Mouse (Mus musculus) embryonic facial prominence, embryonic 15.5 days (tissue): ENCODE data around the gene Arl6ip4. TPM values are rescaled to one million over a fixed set of nuclear protein-coding genes. Genes with fewer than 3 reads are reported as not detected.

Experiments
- ATAC-seq: fragments of 200-750 bp; cut with Nextera tagmentation; 2 replicates; pipeline ENCODE4 v1.8.0; 2017; ENCODE audit warnings: low read depth, moderate TSS enrichment; ENCODE audit not compliant: insufficient number of reproducible peaks, low FRiP score, low TSS enrichment
- H3K27ac ChIP-seq: fragments of 300-500 bp; sonication (generic); replicated peaks from 2 replicates; pipeline ENCODE4 v1.5.1; 2015; ENCODE audit warnings: mild to moderate bottlenecking, inconsistent platforms
- H3K27me3 ChIP-seq: fragments of 300-500 bp; sonication (generic); 2 replicates; pipeline ENCODE4 v1.6.1; 2015; ENCODE audit warnings: inconsistent platforms
- H3K36me3 ChIP-seq: fragments of 300-500 bp; sonication (generic); 2 replicates; pipeline ENCODE4 v1.6.1; 2015; ENCODE audit warnings: mild to moderate bottlenecking, inconsistent platforms
- H3K4me1 ChIP-seq: fragments of 300-500 bp; sonication (generic); 2 replicates; pipeline ENCODE4 v1.6.1; 2015; ENCODE audit warnings: inconsistent platforms
- H3K4me2 ChIP-seq: fragments of 300-500 bp; sonication (generic); replicated peaks from 2 replicates; pipeline ENCODE4 v1.6.1; 2015; ENCODE audit warnings: mild to moderate bottlenecking, inconsistent platforms
- H3K4me3 ChIP-seq: fragments of 300-500 bp; sonication (generic); replicated peaks from 2 replicates; pipeline ENCODE4 v1.5.1; 2015; ENCODE audit warnings: mild to moderate bottlenecking, inconsistent platforms
- H3K9ac ChIP-seq: fragments of 300-500 bp; sonication (generic); 2 replicates; pipeline ENCODE4 v1.6.1; 2015; ENCODE audit warnings: inconsistent platforms
- H3K9me3 ChIP-seq: fragments of 300-500 bp; sonication (generic); replicated peaks from 2 replicates; pipeline ENCODE4 v1.6.1; 2016; ENCODE audit warnings: inconsistent platforms
- WGBS: fragments of 180-500 bp; shearing (Covaris S2); methylation state at CpG from one replicate; pipeline ENCODE4 v1.1.7; 2015; 5-methylcytosine and 5-hydroxymethylcytosine counted together
- polyA plus RNA-seq: library from polyadenylated mRNA; unstranded; fragments of >200 nt; fragmentation: Nextera tagmentation; extraction: Ambion mirVana; gene quantifications from 2 replicates; pipeline ENCODE4 v1.2.1, GENCODE M21; 2015

Gene Arl6ip4
- polyA plus RNA-seq, 1 experiment from 2014 or later, result 96.2 TPM

DNA sequence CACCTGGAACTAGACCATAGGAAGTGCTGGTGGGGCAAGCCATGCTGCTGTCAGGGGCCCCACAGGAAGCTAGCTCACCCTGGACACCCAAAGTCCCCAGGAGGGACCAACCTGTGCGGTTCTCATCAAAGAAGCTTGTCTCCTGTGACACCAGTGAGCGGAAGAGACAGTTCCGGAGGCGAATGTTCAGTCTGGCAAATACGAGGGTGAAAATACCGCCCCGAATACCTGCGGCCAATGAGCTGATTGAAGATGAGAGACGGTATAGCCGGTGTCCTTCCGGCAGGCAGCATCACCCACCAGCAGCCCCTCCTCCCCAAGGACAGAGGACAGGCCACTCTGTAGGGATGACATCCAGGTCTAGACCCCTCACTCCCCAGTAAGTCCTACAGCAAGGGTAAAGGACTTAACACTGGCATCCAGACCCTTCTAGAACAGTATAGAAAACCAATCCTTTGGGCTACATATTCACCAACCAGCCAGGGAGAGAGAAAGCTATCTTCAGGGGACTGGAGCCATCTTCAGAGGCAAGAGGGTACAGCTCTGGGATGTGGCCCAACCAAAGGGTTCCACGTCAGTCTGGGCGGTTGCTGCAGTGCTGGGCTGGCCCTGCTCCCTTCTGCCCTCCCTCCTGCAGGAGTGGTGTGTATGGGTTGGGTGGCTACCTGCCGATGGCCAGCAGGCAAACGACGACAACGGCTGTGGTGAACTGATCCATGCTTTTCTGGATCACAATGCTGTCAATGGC, 32.8 kb upstream of the Arl6ip4 start:
- no peak for ATAC-seq

DNA sequence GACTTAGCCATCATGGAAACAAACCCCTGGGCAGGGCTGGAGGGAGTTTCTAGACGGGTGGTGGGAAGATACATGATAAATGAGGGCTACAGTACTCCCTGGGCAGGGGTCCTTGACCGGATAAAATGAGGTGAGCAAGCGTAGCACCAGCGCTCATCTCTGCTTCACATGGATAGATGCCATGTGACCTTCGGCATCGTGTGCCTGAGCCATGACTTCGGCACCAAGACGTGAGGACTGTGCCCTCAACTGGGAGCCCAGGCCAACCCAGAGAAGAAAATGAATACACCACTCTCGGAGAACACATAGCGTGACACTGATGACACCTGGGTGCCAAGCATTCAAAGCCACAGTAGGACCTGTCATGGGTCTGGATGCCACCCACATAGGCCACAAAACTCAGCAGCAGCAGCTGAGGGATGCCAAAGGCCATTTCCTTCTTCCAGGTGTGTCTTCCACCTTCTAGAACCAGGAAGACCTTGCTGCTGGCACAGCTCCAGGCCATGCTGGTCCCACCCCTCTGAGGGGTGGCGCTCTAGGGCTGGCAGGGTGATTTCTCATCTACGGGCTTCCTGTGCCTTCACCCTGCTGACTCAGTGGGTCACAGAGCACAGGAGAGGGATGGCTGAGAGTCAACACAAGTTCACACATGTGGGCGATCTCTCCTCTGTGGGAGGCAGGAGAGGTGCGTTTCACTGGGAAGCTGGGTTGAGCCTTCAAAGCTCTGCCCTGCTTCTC, 31.9 kb upstream of the Arl6ip4 start:
- Histone ChIP-seq H3K4me1 (peaks cover 12% of the 10 kb centered on the region), H3K4me3 (no peak overlapping the region), H3K27ac (no peak overlapping the region), H3K9ac (no peak overlapping the region), H3K27me3 (no peaks in the 10 kb centered on the region), H3K4me2 (no peak overlapping the region), H3K9me3 (no peaks in the 10 kb centered on the region), H3K36me3 (no peaks in the 10 kb centered on the region)
- WGBS, result 79% methylated on average over 14 of the region's 14 CpGs
- ATAC-seq, result no peak

More for the DNA sequence above, 32.8 kb upstream of the Arl6ip4 start:
- no peaks in the 10 kb centered on the region for H3K27me3 ChIP-seq
- no peak overlapping the region for H3K9ac ChIP-seq
- 87% methylated on average over 17 of the region's 17 CpGs for WGBS
- no peak overlapping the region for H3K4me3 ChIP-seq
- no peak overlapping the region for H3K4me2 ChIP-seq
- H3K36me3 ChIP-seq, result no peaks in the 10 kb centered on the region
- H3K4me1 ChIP-seq, result peaks cover 17% of the 10 kb centered on the region
- no peaks in the 10 kb centered on the region for H3K9me3 ChIP-seq
- no peak overlapping the region for H3K27ac ChIP-seq

DNA sequence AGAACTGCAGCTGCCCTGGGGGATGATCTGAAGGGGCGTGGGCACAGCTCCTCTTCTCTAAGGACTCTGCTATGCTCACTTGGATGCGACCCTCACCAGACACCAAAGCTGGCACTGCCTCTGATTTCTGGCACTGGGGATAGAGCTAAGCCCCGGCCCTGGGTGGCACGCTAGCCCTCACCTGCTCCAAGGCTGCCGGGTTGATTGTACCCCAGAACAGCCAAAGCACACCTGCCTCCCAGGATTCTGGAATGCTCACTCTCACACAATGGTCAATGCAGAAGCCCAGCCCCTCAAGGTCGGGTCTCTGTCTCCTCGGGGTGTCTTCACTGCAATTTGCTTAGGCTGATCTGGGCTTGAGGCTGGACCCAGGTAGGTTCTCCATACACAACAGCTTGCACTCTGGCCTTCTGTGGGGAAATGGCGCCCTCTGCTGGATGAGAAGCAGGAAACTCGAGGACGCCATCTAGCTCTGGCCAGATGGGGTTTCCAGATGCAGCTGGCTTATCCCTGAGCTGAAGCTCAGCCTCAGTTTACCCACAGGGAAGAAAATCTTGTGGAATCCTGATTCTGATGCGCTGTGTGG, 31.2 kb upstream of the Arl6ip4 start:
- no peak for ATAC-seq
- Histone ChIP-seq H3K4me1 (0 out of 2 replicates have a peak, but pooled peaks cover 7% of the 10 kb centered on the region), H3K4me2 (no peak overlapping the region), H3K36me3 (no peaks in the 10 kb centered on the region), H3K27ac (no peak overlapping the region), H3K9ac (no peak overlapping the region), H3K4me3 (no peak overlapping the region), H3K9me3 (no peaks in the 10 kb centered on the region), H3K27me3 (no peaks in the 10 kb centered on the region)
- 35% methylated on average over 11 of the region's 11 CpGs for WGBS

DNA sequence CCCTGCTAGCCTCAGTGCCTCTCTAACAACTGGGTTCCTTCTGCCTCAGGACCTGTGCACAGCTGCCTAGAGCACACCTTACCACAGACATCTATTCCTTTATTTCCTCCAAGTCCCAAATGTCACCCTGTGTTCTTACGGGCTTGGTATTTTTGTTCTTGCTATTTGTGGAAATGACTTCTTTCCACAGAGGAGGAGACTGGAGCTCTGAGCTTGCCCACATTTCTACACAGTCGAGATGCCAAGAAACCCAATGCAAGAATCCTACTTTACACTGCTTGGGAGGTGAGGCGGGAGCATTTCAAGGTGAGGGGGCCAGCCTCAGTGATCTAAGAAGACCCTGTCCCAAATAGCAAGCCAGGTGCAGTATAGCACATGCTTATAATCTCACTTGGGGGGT, 30.4 kb upstream of the Arl6ip4 start:
- Histone ChIP-seq H3K9me3 (no peaks in the 10 kb centered on the region), H3K4me3 (no peak overlapping the region), H3K36me3 (no peaks in the 10 kb centered on the region), H3K4me2 (no peak overlapping the region), H3K27me3 (no peaks in the 10 kb centered on the region), H3K4me1 (0 out of 2 replicates have a peak, but pooled peaks cover 7% of the 10 kb centered on the region), H3K27ac (no peak overlapping the region), H3K9ac (no peak overlapping the region)
- ATAC-seq, result no peak
- WGBS, result 67% methylated on average over 3 of the region's 3 CpGs

DNA sequence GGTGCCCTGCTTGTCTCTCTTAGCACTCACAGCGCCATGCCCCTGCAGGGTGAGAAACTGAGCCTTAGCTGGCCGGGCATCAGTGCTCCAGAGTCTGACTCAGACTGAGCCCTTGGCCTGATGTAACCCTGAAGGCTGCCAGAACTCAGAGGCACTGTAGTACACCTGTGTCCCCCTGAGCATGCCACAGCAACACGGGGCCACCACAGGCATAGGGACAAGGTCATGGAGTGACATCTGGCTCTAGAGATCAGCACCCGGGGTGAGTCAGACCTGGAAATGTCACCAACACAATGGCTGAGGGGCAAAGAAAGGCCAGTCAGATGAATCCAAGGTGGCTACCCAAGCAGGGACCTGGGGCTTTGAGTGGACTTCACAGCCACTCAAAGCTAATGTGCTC, 29.0 kb upstream of the Arl6ip4 start:
- 0 out of 2 replicates have a peak, but pooled peaks cover 7% of the 10 kb centered on the region for H3K4me1 ChIP-seq
- no peak overlapping the region for H3K4me2 ChIP-seq
- WGBS, result 83% methylated on average over 4 of the region's 4 CpGs
- H3K27me3 ChIP-seq, result no peaks in the 10 kb centered on the region
- ATAC-seq, result no peak
- no peak overlapping the region for H3K9ac ChIP-seq
- no peak overlapping the region for H3K27ac ChIP-seq
- no peaks in the 10 kb centered on the region for H3K9me3 ChIP-seq
- no peaks in the 10 kb centered on the region for H3K36me3 ChIP-seq
- H3K4me3 ChIP-seq, result no peak overlapping the region

DNA sequence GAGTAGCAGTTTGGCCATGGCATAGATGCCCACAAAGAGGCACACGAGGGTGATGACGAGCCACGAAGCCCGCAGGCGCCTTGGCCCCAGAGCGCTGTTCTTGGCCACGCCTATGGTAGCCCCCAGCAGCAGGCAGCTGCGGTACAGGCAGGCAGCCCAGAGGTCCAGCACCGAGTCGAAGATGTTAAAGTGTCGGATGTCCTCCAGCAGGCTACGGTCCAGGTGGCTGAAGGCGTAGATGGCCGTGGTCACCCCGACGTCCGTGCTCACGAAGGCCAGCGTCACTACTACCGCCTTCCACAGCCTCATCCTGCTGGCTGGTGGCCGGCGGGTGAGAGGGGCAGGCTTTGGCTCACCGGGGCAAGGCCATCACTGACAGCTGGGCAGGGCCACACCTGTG, 26.0 kb upstream of the Arl6ip4 start:
- no peaks in the 10 kb centered on the region for H3K36me3 ChIP-seq

DNA sequence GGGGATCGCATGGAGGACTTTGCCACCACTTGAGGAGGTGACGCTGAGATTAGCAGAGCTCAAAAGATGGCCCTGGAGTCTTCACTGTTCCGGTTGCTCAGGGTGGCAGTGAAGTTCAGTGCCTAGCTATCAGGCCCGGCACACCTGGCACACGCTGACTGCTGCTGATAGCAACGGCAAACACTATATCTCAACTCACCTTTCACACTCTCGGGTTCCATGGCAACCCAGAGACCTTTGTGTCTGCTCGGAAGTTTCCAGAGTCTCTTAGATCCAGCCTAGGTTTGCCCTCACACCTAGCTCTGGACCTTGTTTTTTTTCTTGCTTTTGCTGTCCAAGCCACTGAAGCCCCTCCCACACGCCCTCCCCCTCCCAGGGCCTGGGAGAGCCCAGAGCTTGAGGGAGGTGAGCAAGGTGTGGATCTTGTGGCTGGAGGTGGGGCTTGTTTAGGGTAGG, 23.9 kb upstream of the Arl6ip4 start:
- H3K36me3 ChIP-seq, result no peaks in the 10 kb centered on the region
- peaks cover 18% of the 10 kb centered on the region for H3K4me1 ChIP-seq
- no peak for ATAC-seq
- no peak overlapping the region for H3K4me3 ChIP-seq
- 60% methylated on average over 9 of the region's 9 CpGs for WGBS
- H3K9me3 ChIP-seq, result no peaks in the 10 kb centered on the region
- peaks cover 7% of the 10 kb centered on the region for H3K27me3 ChIP-seq
- H3K4me2 ChIP-seq, result no peak overlapping the region
- H3K27ac ChIP-seq, result no peak overlapping the region
- no peak overlapping the region for H3K9ac ChIP-seq

More for the DNA sequence above, 26.0 kb upstream of the Arl6ip4 start:
- H3K27me3 ChIP-seq, result no peaks in the 10 kb centered on the region; the same call in 1 of the 2 replicates
- no peak for ATAC-seq
- H3K4me3 ChIP-seq, result no peak overlapping the region
- no peak overlapping the region for H3K9ac ChIP-seq
- H3K4me1 ChIP-seq, result peaks cover 6% of the 10 kb centered on the region
- WGBS, result 84% methylated on average over 23 of the region's 23 CpGs
- no peaks in the 10 kb centered on the region for H3K9me3 ChIP-seq
- no peak overlapping the region for H3K27ac ChIP-seq
- no peak overlapping the region for H3K4me2 ChIP-seq

DNA sequence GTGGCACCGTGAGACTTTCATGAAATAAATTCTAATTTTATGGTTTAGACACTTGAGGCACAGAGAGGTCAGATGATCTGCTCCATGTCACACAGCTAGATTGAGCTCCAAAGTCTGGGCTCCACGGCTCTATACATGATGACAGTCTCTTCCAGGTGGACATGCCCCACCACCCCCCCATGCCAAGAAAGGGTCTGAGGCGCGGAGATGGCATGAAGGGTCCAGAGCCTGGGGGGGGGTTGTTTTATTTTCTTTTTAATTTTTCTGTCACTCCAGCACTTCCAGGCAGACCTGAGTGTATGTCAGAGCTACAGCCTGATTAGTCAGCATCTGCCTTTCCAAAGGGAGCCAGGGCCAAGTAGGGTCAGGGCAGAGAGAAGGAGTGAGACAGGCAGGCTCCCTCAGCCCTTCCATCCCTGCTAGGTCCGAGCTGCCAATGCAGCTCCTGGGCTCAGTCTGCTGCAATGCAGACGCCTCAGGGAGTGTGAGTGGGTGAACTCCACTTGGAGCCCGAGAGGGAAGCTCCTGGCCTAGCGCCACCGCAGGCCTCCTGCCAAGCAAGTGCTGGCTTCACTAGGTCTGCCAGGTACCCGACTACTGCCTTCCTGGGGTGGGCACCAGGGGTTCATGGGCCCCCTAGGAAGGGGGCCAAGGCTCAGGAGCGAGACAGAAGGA, 22.6 kb upstream of the Arl6ip4 start:
- H3K4me3 ChIP-seq, result no peak overlapping the region
- peaks cover 18% of the 10 kb centered on the region for H3K4me1 ChIP-seq
- H3K4me2 ChIP-seq, result no peak overlapping the region
- no peak overlapping the region for H3K9ac ChIP-seq
- H3K36me3 ChIP-seq, result no peaks in the 10 kb centered on the region
- WGBS, result 55% methylated on average over 11 of the region's 11 CpGs
- no peaks in the 10 kb centered on the region for H3K9me3 ChIP-seq
- no peak for ATAC-seq
- no peak overlapping the region for H3K27ac ChIP-seq
- peaks cover 7% of the 10 kb centered on the region for H3K27me3 ChIP-seq

DNA sequence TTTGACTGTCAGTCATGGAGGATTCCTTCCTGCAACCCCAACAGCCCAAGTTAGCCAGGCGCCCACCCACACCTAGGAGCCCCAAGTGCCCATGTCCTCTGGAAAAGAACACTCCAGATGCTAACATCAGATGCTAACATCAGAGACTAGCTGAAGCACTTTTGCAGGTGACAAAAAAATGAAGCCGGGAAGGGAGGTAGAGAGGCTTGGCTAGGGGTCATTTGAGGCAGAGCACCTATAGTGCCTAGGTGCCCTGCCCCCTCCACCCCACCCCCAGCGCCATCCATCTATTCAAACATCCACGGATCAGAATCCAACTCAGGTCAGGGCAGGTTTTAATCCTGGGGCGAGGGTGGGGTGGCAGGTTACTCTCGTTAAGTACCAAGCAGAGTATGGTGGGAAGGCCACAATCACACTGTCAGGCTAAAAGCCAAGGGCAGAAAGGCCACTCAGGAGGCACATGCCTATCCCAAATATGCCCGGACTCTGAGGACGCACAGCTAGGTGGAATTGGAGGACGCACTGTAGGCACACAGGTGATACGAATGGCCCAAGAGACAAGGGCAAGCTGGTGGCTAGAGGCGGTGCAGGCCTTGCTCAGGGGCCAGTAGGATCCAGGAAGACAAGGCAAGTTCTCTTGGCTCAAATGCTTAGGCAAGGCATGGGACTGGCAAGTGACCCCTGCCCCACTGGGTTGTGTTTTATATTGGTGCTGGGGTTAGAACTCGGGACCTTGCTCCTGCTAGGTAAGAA, 21.9 kb upstream of the Arl6ip4 start:
- Histone ChIP-seq H3K4me1 (peaks cover 18% of the 10 kb centered on the region), H3K4me2 (no peak overlapping the region), H3K4me3 (no peak overlapping the region), H3K9ac (no peak overlapping the region), H3K36me3 (no peaks in the 10 kb centered on the region), H3K9me3 (no peaks in the 10 kb centered on the region), H3K27ac (no peak overlapping the region), H3K27me3 (peaks cover 7% of the 10 kb centered on the region)
- 75% methylated on average over 12 of the region's 12 CpGs for WGBS
- ATAC-seq, result no peak

DNA sequence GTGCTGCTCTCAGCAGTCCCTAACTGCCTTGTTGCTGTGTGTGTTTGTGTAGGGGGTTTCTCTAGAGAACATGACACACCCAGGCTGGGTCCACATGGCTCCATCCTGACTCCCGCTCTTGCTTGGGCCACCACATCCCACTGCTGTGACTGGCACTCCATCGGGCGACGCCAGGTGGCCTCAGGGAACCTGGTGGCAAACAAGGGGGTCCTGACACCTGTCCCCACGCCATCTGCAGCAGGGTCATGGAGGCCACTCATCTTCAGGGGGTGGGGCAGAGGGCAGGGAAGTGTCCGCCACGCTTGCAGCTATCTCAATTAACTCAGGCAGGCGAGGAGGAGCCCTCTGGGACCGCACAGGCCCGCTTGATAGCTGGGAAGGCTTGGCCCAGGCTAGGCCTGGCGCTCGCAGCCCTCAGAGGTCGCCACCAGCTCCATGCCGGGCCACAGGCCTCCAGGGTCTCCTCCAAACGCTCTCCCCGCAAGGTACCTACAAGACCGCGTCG, 20.8 kb upstream of the Arl6ip4 start:
- Histone ChIP-seq H3K36me3 (no peaks in the 10 kb centered on the region), H3K27me3 (peaks cover 7% of the 10 kb centered on the region), H3K27ac (no peak overlapping the region), H3K9me3 (no peaks in the 10 kb centered on the region), H3K4me2 (peak overlapping the region; percentile 91), H3K9ac (peak overlapping the region; percentile 42), H3K4me1 (peaks cover 18% of the 10 kb centered on the region), H3K4me3 (peak overlapping the region; percentile 53)
- 9% methylated on average over 19 of the region's 19 CpGs for WGBS
- peak; percentile 26; the same call in 1 of the 2 replicates for ATAC-seq
